Mouse (Mus musculus): ENCODE measurements around the gene Cxcl16. TPM values are rescaled to one million over a fixed set of nuclear protein-coding genes. Genes with fewer than 3 reads are reported as not detected.
"Not testable (repeated sequence)": the region's sequence is repeated elsewhere in the genome, so short reads cannot be mapped to it uniquely, and the experiment has no call there.

The Cxcl16 gene
- polyA plus RNA-seq, 1 experiment, result 3.9 TPM

DNA sequence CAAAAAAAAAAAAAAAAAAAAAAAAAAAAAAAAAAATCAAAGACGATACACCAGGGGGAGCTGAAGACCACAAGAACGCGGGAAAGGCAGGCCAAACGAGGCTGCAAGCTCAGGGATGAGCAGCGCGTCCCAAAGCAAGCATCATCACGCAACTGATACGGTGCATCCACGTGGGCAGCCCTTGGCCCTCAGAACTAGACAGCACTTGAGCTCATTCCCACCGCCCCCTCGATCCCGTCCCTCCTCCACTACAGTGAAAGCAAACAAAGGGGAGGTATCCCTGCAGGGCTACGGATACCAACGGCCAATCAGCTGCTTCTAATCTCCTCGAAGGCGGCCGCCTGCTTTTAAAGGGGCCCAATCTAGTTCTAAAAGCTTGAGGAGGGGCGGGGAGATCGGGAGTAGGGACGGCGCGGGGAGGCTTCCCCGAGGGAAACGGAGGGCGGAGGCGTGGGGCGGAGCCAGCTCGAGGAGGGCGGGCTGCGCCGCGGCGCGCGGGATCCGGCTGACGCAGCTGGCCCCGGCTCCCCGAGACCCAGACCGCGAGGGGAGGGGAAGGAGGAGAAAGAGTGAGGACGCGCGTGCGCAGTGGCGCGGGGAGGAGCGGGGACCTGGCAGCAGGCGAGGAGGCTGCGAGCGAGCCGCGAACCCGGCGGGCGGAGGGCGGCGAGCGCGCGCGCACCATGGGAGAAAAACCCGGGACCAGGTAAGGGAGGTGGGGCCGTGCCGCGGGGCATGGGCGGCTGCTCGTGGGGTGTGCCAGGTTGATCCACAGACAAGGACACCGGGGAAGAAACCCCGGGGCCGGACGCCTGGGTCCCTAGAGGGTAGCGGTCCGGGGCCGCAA lies 27.5 kb downstream of the Cxcl16 start, which contains the start of gene Arrb2:
Gene Arrb2 (plus strand): TSS at position 588 of the 847 bp plus-strand sequence.
- peak within 1 kb of the TSS; percentile 23; the same call in 1 of the 2 replicates for H3K27ac ChIP-seq (ENCODE audit: control insufficient read depth, insufficient read depth, low read depth, low read length)
- H3K36me3 ChIP-seq (ENCODE audit: control insufficient read depth, insufficient read depth, low read length), result no peaks in the 10 kb centered on the region
- no peaks in the 10 kb centered on the region for H3K27me3 ChIP-seq (ENCODE audit: control insufficient read depth, insufficient read depth, low read length)
- H3K4me1 ChIP-seq (ENCODE audit: control insufficient read depth, insufficient read depth, low read length), result peaks cover 11% of the 10 kb centered on the region
- H3K4me3 ChIP-seq (ENCODE audit: control insufficient read depth, low read depth, low read length), result peak within 1 kb of the TSS; percentile 80
- peak; percentile 11; the same call in 1 of the 2 replicates for TF ChIP-seq POLR2A (IDR thresholded peaks at IDR 0.05; ENCODE audit: control insufficient read depth, low read depth, low read length)
- peak; percentile 58; the same call in 1 of the 2 replicates for TF ChIP-seq CTCF (IDR thresholded peaks at IDR 0.05; ENCODE audit: control insufficient read depth, insufficient read depth, insufficient replicate concordance, low read depth, low read length)

DNA sequence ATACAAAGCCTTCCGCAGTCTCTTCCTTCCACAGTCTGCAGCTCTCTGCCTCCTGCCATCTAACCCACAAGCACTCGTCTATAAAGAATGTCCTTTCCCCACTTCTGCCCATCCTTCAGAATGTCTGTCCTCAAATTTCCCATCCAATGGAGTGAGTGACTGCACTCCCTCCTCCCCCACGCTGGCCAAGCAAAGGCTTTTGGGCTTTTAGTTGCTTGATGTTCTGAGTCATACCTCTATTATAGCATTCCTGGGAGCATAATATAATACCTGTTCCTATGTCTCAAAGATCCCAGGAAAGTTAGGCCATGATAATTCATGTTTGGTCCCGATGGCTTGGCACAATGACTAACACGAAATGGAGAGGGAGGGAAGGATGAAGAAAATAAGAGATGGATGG lies 28.2 kb downstream of the Cxcl16 start:
- Histone ChIP-seq H3K36me3 (ENCODE audit: control insufficient read depth, insufficient read depth, low read length) (no peaks in the 10 kb centered on the region), H3K4me1 (ENCODE audit: control insufficient read depth, insufficient read depth, low read length) (peaks cover 11% of the 10 kb centered on the region), H3K27ac (ENCODE audit: control insufficient read depth, insufficient read depth, low read depth, low read length) (no peak overlapping the region), H3K27me3 (ENCODE audit: control insufficient read depth, insufficient read depth, low read length) (no peaks in the 10 kb centered on the region), H3K4me3 (ENCODE audit: control insufficient read depth, low read depth, low read length) (no peak overlapping the region)
- no peak for TF ChIP-seq CTCF (IDR thresholded peaks at IDR 0.05; ENCODE audit: control insufficient read depth, insufficient read depth, insufficient replicate concordance, low read depth, low read length)
- TF ChIP-seq POLR2A (IDR thresholded peaks at IDR 0.05; ENCODE audit: control insufficient read depth, low read depth, low read length), result no peak

DNA sequence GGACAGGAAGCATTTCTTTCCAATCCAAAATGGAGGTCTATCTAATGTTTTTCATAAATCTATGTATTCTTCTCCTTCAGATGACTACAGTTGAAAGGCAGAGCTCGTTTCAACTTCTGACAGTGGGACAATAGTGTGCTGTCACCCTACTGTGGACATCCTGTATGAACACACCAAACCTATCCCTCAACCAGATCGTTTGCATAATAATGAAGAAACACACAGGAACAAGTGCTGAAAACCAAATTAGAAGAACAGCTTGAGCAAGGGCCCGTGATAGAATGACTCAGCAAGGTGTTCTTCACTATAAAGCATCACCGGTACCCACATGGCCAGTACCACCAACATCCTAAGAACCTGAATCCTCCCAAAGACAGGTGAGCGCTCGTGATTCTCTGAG lies 33.2 kb downstream of the Cxcl16 start:
- H3K4me3 ChIP-seq (ENCODE audit: control insufficient read depth, low read depth, low read length); H3K36me3 ChIP-seq (ENCODE audit: control insufficient read depth, insufficient read depth, low read length); H3K4me1 ChIP-seq (ENCODE audit: control insufficient read depth, insufficient read depth, low read length); H3K27ac ChIP-seq (ENCODE audit: control insufficient read depth, insufficient read depth, low read depth, low read length); H3K27me3 ChIP-seq (ENCODE audit: control insufficient read depth, insufficient read depth, low read length): not testable (repeated sequence)

DNA sequence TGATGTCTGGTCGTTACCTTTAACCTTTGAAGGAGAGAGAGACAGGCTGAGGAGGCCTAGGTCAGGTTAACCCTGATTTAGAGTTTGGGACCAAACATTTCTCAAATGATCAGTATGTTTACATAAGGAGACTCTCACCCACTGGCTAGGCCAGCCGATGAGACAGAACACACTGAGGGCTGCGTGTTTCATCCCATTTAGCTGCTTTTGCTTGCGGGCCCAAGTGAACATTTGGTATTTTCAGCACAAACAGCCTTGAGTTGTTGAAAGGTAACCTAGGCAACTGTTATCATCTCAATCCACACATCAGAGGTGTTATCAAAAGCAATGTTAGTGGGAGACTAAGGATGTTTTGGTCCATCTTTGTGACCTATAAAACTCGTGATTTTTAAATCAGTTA lies 40.3 kb downstream of the Cxcl16 start:
- no peaks in the 10 kb centered on the region for H3K36me3 ChIP-seq (ENCODE audit: control insufficient read depth, insufficient read depth, low read length)
- no peak overlapping the region for H3K27ac ChIP-seq (ENCODE audit: control insufficient read depth, insufficient read depth, low read depth, low read length)
- H3K27me3 ChIP-seq (ENCODE audit: control insufficient read depth, insufficient read depth, low read length), result no peaks in the 10 kb centered on the region
- no peaks in the 10 kb centered on the region for H3K4me1 ChIP-seq (ENCODE audit: control insufficient read depth, insufficient read depth, low read length)
- no peak for TF ChIP-seq CTCF (IDR thresholded peaks at IDR 0.05; ENCODE audit: control insufficient read depth, insufficient read depth, insufficient replicate concordance, low read depth, low read length)
- no peak for TF ChIP-seq POLR2A (IDR thresholded peaks at IDR 0.05; ENCODE audit: control insufficient read depth, low read depth, low read length)
- H3K4me3 ChIP-seq (ENCODE audit: control insufficient read depth, low read depth, low read length), result no peak overlapping the region

DNA sequence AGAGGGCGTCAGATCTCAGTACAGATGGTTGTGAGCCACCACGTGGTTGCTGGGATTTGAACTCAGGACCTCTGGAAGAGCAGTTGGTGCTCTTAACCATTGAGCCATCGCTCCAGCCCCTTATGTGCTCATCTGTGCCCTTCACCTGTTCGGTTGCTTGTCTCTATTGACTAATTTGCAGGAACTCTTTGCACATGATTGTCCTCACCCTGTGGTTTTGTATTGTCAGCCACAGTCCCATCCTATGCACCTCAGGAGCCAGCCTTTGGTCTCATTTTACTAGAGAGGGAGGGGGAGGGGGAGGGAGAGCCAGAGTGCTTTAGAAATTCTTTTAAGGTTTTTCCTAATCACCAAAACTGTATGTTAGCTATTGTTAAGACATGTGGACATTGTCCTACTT lies 41.6 kb downstream of the Cxcl16 start:
- Histone ChIP-seq H3K27ac (ENCODE audit: control insufficient read depth, insufficient read depth, low read depth, low read length) (no peak overlapping the region), H3K27me3 (ENCODE audit: control insufficient read depth, insufficient read depth, low read length) (no peaks in the 10 kb centered on the region), H3K36me3 (ENCODE audit: control insufficient read depth, insufficient read depth, low read length) (no peaks in the 10 kb centered on the region), H3K4me1 (ENCODE audit: control insufficient read depth, insufficient read depth, low read length) (no peaks in the 10 kb centered on the region), H3K4me3 (ENCODE audit: control insufficient read depth, low read depth, low read length) (no peak overlapping the region)
- no peak for TF ChIP-seq POLR2A (IDR thresholded peaks at IDR 0.05; ENCODE audit: control insufficient read depth, low read depth, low read length)
- no peak for TF ChIP-seq CTCF (IDR thresholded peaks at IDR 0.05; ENCODE audit: control insufficient read depth, insufficient read depth, insufficient replicate concordance, low read depth, low read length)

DNA sequence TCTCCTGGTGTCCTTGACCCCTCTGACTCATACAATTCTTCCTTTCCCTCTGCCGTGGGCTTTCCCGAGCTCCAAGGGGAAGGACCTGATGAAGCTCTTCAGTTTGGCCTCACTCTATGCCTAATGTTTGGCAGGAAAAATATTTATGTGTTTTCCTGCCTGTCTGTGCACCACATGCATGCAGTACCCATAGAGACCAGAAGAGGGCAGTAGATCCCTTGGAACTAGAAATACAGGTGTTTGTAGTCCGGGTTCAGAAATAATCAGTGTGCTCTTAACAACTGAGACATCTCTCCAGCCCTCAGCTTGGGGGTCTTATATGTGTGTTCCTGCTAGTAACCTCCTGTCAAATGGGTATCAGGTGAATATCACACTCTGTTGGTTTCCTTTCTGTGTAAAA lies 45.8 kb downstream of the Cxcl16 start:
- Histone ChIP-seq H3K36me3 (ENCODE audit: control insufficient read depth, insufficient read depth, low read length) (no peaks in the 10 kb centered on the region), H3K4me3 (ENCODE audit: control insufficient read depth, low read depth, low read length) (no peak overlapping the region), H3K27ac (ENCODE audit: control insufficient read depth, insufficient read depth, low read depth, low read length) (no peak overlapping the region), H3K27me3 (ENCODE audit: control insufficient read depth, insufficient read depth, low read length) (no peaks in the 10 kb centered on the region), H3K4me1 (ENCODE audit: control insufficient read depth, insufficient read depth, low read length) (peaks cover 4% of the 10 kb centered on the region)
- TF ChIP-seq POLR2A (IDR thresholded peaks at IDR 0.05; ENCODE audit: control insufficient read depth, low read depth, low read length) (no peak), CTCF (IDR thresholded peaks at IDR 0.05; ENCODE audit: control insufficient read depth, insufficient read depth, insufficient replicate concordance, low read depth, low read length) (peak; percentile 33; the same call in 1 of the 2 replicates)

DNA sequence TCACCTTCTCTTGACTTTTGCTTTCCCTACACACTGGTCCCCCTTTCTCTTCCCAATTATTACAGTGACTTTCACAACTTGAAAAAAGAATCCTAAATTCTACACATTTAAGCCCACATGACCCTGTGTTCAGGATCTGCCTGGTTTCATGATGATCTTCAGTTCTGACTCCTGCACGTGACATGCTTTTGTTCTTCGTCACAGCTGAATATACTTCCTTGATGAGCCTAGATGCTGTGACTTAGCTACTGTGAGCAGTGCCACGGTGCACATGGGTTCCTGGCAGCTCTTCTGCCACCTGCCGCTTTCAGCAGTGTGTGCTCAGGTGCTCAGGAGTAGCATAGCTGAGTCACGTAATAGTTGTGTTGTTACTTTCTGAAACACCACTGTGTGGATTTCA lies 47.2 kb downstream of the Cxcl16 start:
- TF ChIP-seq CTCF (IDR thresholded peaks at IDR 0.05; ENCODE audit: control insufficient read depth, insufficient read depth, insufficient replicate concordance, low read depth, low read length) (no peak), POLR2A (IDR thresholded peaks at IDR 0.05; ENCODE audit: control insufficient read depth, low read depth, low read length) (no peak)
- H3K27ac ChIP-seq (ENCODE audit: control insufficient read depth, insufficient read depth, low read depth, low read length), result no peak overlapping the region

More for the DNA sequence above, 47.2 kb downstream of the Cxcl16 start:
- Histone ChIP-seq H3K4me3 (ENCODE audit: control insufficient read depth, low read depth, low read length) (no peak overlapping the region), H3K4me1 (ENCODE audit: control insufficient read depth, insufficient read depth, low read length) (peaks cover 6% of the 10 kb centered on the region), H3K36me3 (ENCODE audit: control insufficient read depth, insufficient read depth, low read length) (no peaks in the 10 kb centered on the region), H3K27me3 (ENCODE audit: control insufficient read depth, insufficient read depth, low read length) (no peaks in the 10 kb centered on the region)

Measured in testis, adult 2 months (tissue).